ENCODE assay signal across 4 mouse cellular contexts in the genomic region with DNA sequence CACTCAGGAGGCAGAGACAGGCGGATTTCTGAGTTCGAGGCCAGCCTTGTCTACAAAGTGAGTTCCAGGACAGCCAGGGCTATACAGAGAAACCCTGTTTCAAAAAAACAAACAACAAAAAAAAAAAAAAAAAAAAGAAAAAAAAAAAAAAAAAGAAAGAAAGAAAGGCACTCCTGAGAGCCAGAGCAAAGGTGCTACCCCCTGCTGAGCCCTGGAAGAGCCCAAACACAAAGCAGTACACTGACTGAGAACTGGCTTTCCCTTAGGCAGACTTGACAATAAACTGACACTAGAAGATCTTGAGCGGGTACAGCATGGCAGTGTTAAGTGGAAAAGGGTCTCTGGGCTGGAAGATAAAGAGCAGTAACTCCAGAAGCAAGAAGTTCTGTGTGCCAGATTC.
DNase-seq lines count a peak whose midpoint lies in the region; TF ChIP-seq lines count a peak whose summit lies in the region.
"Not testable (repeated sequence)": the region's sequence is repeated elsewhere in the genome, so short reads cannot be mapped to it uniquely, and the experiment has no call there.

No protein-coding gene starts in this region.

- not testable (repeated sequence) for H3K4me3 ChIP-seq in ES-E14 (ENCODE audit: insufficient read depth in 1 of 2, low read depth in 1 of 2, low read length in 2 of 2, poor library complexity in 1 of 2, severe bottlenecking in 1 of 2)

- DNase-seq in ES-CJ7 (ENCODE audit: low read depth, low spot score) (peak; percentile 52), ES-E14 (ENCODE audit: low read depth, low spot score) (peak; percentile 41), R1 (ENCODE audit: low read depth, low spot score) (peak; percentile 72), ZHBTc4 (ENCODE audit: low read depth, low spot score) (peak; percentile 70)

- not testable (repeated sequence) for H3K36me3 ChIP-seq in ES-E14 (ENCODE audit: control insufficient read depth, insufficient read depth, low read length, poor library complexity, severe bottlenecking)

- in situ Hi-C loops in ES-E14 (cut with MboI; ENCODE audit: low sequenced_read_pairs in 2 of 2, unreplicated experiment in 2 of 2) = not testable (repeated sequence)

- H3K9ac ChIP-seq in ES-E14 (ENCODE audit: insufficient read depth, low read depth, low read length, poor library complexity, severe bottlenecking) = not testable (repeated sequence)

- H3K4me1 ChIP-seq in ES-E14 (ENCODE audit: control insufficient read depth in 2 of 2, insufficient read depth in 2 of 2, low read length in 2 of 2, poor library complexity in 1 of 2) = not testable (repeated sequence)

- not testable (repeated sequence) for H3K9me3 ChIP-seq in ES-E14 (ENCODE audit: control insufficient read depth, insufficient read depth, low read depth, low read length)

- H3K27ac ChIP-seq in ES-E14 (ENCODE audit: insufficient read depth, low read depth, low read length, poor library complexity, severe bottlenecking) = not testable (repeated sequence)

TF ChIP-seq in ES-E14, 5 proteins besides CTCF, POLR2A, EP300 and RAD21:
- TF ChIP-seq ZNF384 (IDR thresholded peaks at IDR 0.05; ENCODE audit: low read depth, low read length) = 0 out of 2 replicates have a peak, but pooled peaks have one; percentile 50
